ENCODE assay signal across 8 mouse cellular contexts in the genomic region with DNA sequence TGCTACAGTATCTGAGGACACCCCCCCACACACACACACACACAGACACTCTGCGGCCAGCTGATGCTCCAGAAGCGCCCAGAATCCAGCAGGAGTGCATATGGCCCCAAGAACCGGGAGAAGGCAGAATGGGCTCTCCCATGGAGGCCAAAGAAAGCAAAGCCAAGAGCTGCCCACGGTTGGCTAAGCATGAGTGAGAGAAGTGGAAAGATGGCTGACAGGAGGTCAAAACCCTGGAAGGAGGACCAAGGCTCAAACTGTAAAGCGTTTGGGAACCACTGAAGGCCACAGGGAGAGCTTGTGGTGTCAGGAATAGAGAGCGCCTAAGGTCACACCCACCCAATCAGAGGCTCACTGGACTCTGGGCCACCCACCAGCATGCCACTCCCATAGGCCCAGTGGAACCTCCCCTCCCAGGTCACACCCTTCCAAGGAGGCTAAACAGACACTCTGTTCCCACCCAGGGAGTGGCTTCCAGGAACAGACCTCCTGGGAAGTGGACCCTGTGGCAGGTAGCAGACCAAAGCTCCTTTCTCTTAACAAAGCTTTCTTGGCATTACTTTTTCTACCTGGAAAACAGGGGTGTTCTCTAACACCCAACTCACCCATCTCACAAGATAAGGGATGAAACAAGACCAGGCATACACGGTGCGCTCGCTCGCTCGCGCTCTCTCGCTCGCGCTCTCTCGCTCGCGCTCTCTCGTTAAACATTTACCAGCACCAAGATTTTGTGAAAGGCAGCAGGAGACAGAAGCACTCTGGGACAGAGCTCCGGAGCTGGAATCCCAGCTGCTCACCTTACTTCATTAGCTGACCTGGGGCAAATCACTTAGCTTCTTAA. TPM values are rescaled to one million over a fixed set of nuclear protein-coding genes. Genes with fewer than 3 reads are reported as not detected.
DNase-seq lines count a peak whose midpoint lies in the region; ATAC-seq and TF ChIP-seq lines count a peak whose summit lies in the region.

No protein-coding gene starts in this region.

- no peaks in the 10 kb centered on the region for H3K9me3 ChIP-seq in heart, embryonic 11.5 days (replicated peaks; ENCODE audit: control insufficient read depth, low read length)
- H3K9me3 ChIP-seq in forebrain, postnatal 0 days (ENCODE audit: low read length): no peaks in the 10 kb centered on the region

- no peak for DNase-seq in heart, postnatal 10 days
- DNase-seq in adrenal gland, postnatal 25 days: peak; percentile 63
- DNase-seq in forebrain, postnatal 0 days: peak; percentile 29
- DNase-seq in large intestine, adult 2 months (ENCODE audit: low read depth, low spot score): peak; percentile 86
- DNase-seq in testis, postnatal 10 days (ENCODE audit: low spot score): peak; percentile 64

- peak overlapping the region; percentile 81 for H3K27ac ChIP-seq in heart, embryonic 11.5 days (ENCODE audit: low read depth, low read length)
- peak overlapping the region; percentile 35; the same call in 1 of the 2 replicates for H3K27ac ChIP-seq in forebrain, postnatal 0 days (ENCODE audit: low read depth, low read length)

- intact Hi-C loops in heart, postnatal 10 days (cut with DNase I): no loop called here

- peak; percentile 71 for ATAC-seq in heart, embryonic 11.5 days (replicated peaks; ENCODE audit: insufficient number of reproducible peaks, low FRiP score, low TSS enrichment)
- no peak for ATAC-seq in forebrain, postnatal 0 days
- peak; percentile 30; the same call in 1 of the 2 replicates for ATAC-seq in megakaryocyte-erythroid progenitor cell, adult 5-6 weeks (replicated peaks; ENCODE audit: low FRiP score, low TSS enrichment, poor library complexity, severe bottlenecking)
- no peak for ATAC-seq in frontal cortex, adult (ENCODE audit: low TSS enrichment)

- peak overlapping the region; percentile 81 for H3K4me3 ChIP-seq in heart, embryonic 11.5 days (ENCODE audit: low read depth, low read length)
- H3K4me3 ChIP-seq in forebrain, postnatal 0 days (ENCODE audit: low read depth, low read length): peak overlapping the region; percentile 79

- H3K36me3 ChIP-seq in heart, embryonic 11.5 days (ENCODE audit: control insufficient read depth, insufficient read depth, low read length): no peaks in the 10 kb centered on the region
- H3K36me3 ChIP-seq in forebrain, postnatal 0 days (ENCODE audit: insufficient read depth): no peaks in the 10 kb centered on the region

- no peak for TF ChIP-seq CTCF in forebrain, postnatal 0 days (IDR thresholded peaks at IDR 0.05; ENCODE audit: low read depth)

- 35% methylated on average over 20 of the region's 20 CpGs for WGBS in heart, embryonic 11.5 days (ENCODE audit: insufficient replicate concordance)
- WGBS in forebrain, postnatal 0 days: 39% methylated on average over 20 of the region's 20 CpGs
- WGBS in large intestine, adult 2 months: 21% methylated on average over 20 of the region's 20 CpGs

- H3K4me2 ChIP-seq in heart, embryonic 11.5 days: peak overlapping the region; percentile 81
- H3K4me2 ChIP-seq in forebrain, postnatal 0 days (ENCODE audit: low read depth): peak overlapping the region; percentile 86

- H3K27me3 ChIP-seq in heart, embryonic 11.5 days (ENCODE audit: control insufficient read depth, insufficient read depth, low read length): no peaks in the 10 kb centered on the region
- H3K27me3 ChIP-seq in forebrain, postnatal 0 days (ENCODE audit: insufficient read depth, low read length): no peaks in the 10 kb centered on the region

- peaks cover 48% of the 10 kb centered on the region for H3K4me1 ChIP-seq in heart, embryonic 11.5 days (ENCODE audit: control insufficient read depth, insufficient read depth, low read length)
- H3K4me1 ChIP-seq in forebrain, postnatal 0 days (ENCODE audit: insufficient read depth): peaks cover 7% of the 10 kb centered on the region; the same call in 1 of the 2 replicates

- peak overlapping the region; percentile 81 for H3K9ac ChIP-seq in heart, embryonic 11.5 days (ENCODE audit: low read depth, low read length)
- peak overlapping the region; percentile 61; the same call in 1 of the 2 replicates for H3K9ac ChIP-seq in forebrain, postnatal 0 days

RNA-seq across cellular contexts. Expression of gene Samd4b, which starts 1.3 kb away (rescaled TPM):
- 22.2 and 22.8 TPM in 2 replicates for polyA plus RNA-seq in heart, embryonic 11.5 days (2014; fragmentation: Nextera tagmentation; extraction: Ambion mirVana)
- 10 to 100 TPM; 37.7 to 40.4 TPM for total RNA-seq in heart, postnatal 10 days (2021)
- 66.6 and 69.4 TPM in 2 replicates for total RNA-seq in adrenal gland, postnatal 25 days (2021)
- total RNA-seq in forebrain, postnatal 0 days (2014; rRNA removed): 35.2 and 49.1 TPM in 2 replicates
- polyA plus RNA-seq in forebrain, postnatal 0 days (2015; fragmentation: Nextera tagmentation; extraction: Ambion mirVana): 21.4 and 23.3 TPM in 2 replicates
- 45.3 and 61.6 TPM in 2 replicates for polyA plus RNA-seq in large intestine, adult 2 months (2012; rRNA removed)
- total RNA-seq in megakaryocyte-erythroid progenitor cell, adult 5-6 weeks (2014; fragmentation: Nextera tagmentation): 20.3 and 26.2 TPM in 2 replicates
- 3.4 and 7.2 TPM in 2 replicates for total RNA-seq in megakaryocyte-erythroid progenitor cell, adult 5-6 weeks (2017)

RNA-seq across cellular contexts. Expression of gene Pak4, which starts 1.3 kb away (rescaled TPM):
- polyA plus RNA-seq in heart, embryonic 11.5 days (2014; fragmentation: Nextera tagmentation; extraction: Ambion mirVana): 25.4 and 27.6 TPM in 2 replicates
- total RNA-seq in heart, postnatal 10 days (2021): 10 to 100 TPM; 11.2 to 15.6 TPM
- 32.0 and 35.2 TPM in 2 replicates for total RNA-seq in adrenal gland, postnatal 25 days (2021)
- 11.5 and 11.9 TPM in 2 replicates for total RNA-seq in forebrain, postnatal 0 days (2014; rRNA removed)
- polyA plus RNA-seq in forebrain, postnatal 0 days (2015; fragmentation: Nextera tagmentation; extraction: Ambion mirVana): 7.4 and 11.5 TPM in 2 replicates
- polyA plus RNA-seq in large intestine, adult 2 months (2012; rRNA removed): 52.1 and 72.9 TPM in 2 replicates
- total RNA-seq in megakaryocyte-erythroid progenitor cell, adult 5-6 weeks (2014; fragmentation: Nextera tagmentation): 5.3 and 8.3 TPM in 2 replicates
- 7.9 and 8.3 TPM in 2 replicates for total RNA-seq in megakaryocyte-erythroid progenitor cell, adult 5-6 weeks (2017)

RNA-seq across cellular contexts. Expression of gene Acp7, which starts 34.5 kb away (rescaled TPM):
- polyA plus RNA-seq in heart, embryonic 11.5 days (2014; fragmentation: Nextera tagmentation; extraction: Ambion mirVana): 0.17 TPM in 1 of 2 replicates, not detected in the other
- total RNA-seq in heart, postnatal 10 days (2021): not detected
- not detected in 2 replicates for total RNA-seq in adrenal gland, postnatal 25 days (2021)
- total RNA-seq in forebrain, postnatal 0 days (2014; rRNA removed): 0.24 and 0.85 TPM in 2 replicates
- 0.12 and 0.50 TPM in 2 replicates for polyA plus RNA-seq in forebrain, postnatal 0 days (2015; fragmentation: Nextera tagmentation; extraction: Ambion mirVana)
- not detected in 2 replicates for polyA plus RNA-seq in large intestine, adult 2 months (2012; rRNA removed)
- not detected in 2 replicates for total RNA-seq in megakaryocyte-erythroid progenitor cell, adult 5-6 weeks (2014; fragmentation: Nextera tagmentation)
- not detected in 2 replicates for total RNA-seq in megakaryocyte-erythroid progenitor cell, adult 5-6 weeks (2017)

RNA-seq across cellular contexts. Expression of gene Nccrp1, which starts 49.6 kb away (rescaled TPM):
- not detected in 2 replicates for polyA plus RNA-seq in heart, embryonic 11.5 days (2014; fragmentation: Nextera tagmentation; extraction: Ambion mirVana)
- total RNA-seq in heart, postnatal 10 days (2021): not detected
- total RNA-seq in adrenal gland, postnatal 25 days (2021): not detected in 2 replicates
- 0.10 and 0.15 TPM in 2 replicates for total RNA-seq in forebrain, postnatal 0 days (2014; rRNA removed)
- 0.09 TPM in 1 of 2 replicates, not detected in the other for polyA plus RNA-seq in forebrain, postnatal 0 days (2015; fragmentation: Nextera tagmentation; extraction: Ambion mirVana)
- 0.11 TPM in 2 replicates for polyA plus RNA-seq in large intestine, adult 2 months (2012; rRNA removed)
- total RNA-seq in megakaryocyte-erythroid progenitor cell, adult 5-6 weeks (2014; fragmentation: Nextera tagmentation): 2.1 TPM in 1 of 2 replicates, not detected in the other
- not detected in 2 replicates for total RNA-seq in megakaryocyte-erythroid progenitor cell, adult 5-6 weeks (2017)

RNA-seq across cellular contexts. Expression of gene Sycn, which starts 56.0 kb away (rescaled TPM):
- not detected in 2 replicates for polyA plus RNA-seq in heart, embryonic 11.5 days (2014; fragmentation: Nextera tagmentation; extraction: Ambion mirVana)
- total RNA-seq in heart, postnatal 10 days (2021): not detected
- total RNA-seq in adrenal gland, postnatal 25 days (2021): not detected in 2 replicates
- not detected in 2 replicates for total RNA-seq in forebrain, postnatal 0 days (2014; rRNA removed)
- polyA plus RNA-seq in forebrain, postnatal 0 days (2015; fragmentation: Nextera tagmentation; extraction: Ambion mirVana): not detected in 2 replicates
- polyA plus RNA-seq in large intestine, adult 2 months (2012; rRNA removed): 3.1 and 4.3 TPM in 2 replicates
- not detected in 2 replicates for total RNA-seq in megakaryocyte-erythroid progenitor cell, adult 5-6 weeks (2014; fragmentation: Nextera tagmentation)
- not detected in 2 replicates for total RNA-seq in megakaryocyte-erythroid progenitor cell, adult 5-6 weeks (2017)

Comparison
In these comparisons a context has a peak if more than half of its experiments do, and no peak if none do; other contexts are left out.
1. ATAC-seq: peak in heart, embryonic 11.5 days (single experiment) and megakaryocyte-erythroid progenitor cell, adult 5-6 weeks (single experiment); none in forebrain, postnatal 0 days (single experiment) and frontal cortex, adult (single experiment).
2. DNase-seq: peak in adrenal gland, postnatal 25 days (single experiment), forebrain, postnatal 0 days (single experiment), large intestine, adult 2 months (single experiment) and testis, postnatal 10 days (single experiment); none in heart, postnatal 10 days (0 of 2).